Mouse (Mus musculus) stomach, embryonic 15.5 days (tissue): ENCODE results near the gene Fbh1. TPM values are rescaled to one million over a fixed set of nuclear protein-coding genes. Genes with fewer than 3 reads are reported as not detected.

Experiments used
- ATAC-seq: fragments of 200-750 bp; cut with Nextera tagmentation; 2 replicates; pipeline ENCODE4 v1.8.0; 2017; ENCODE audit warnings: low read depth, moderate number of reproducible peaks, moderate TSS enrichment; ENCODE audit not compliant: insufficient read depth, low FRiP score
- H3K27ac ChIP-seq: fragments of 300-500 bp; sonication (generic); 2 replicates; pipeline ENCODE4 v1.5.1; 2015; ENCODE audit warnings: mild to moderate bottlenecking, inconsistent platforms
- H3K27me3 ChIP-seq: fragments of 300-500 bp; sonication (generic); replicated peaks from 2 replicates; pipeline ENCODE4 v1.6.1; 2015; ENCODE audit warnings: inconsistent platforms
- H3K36me3 ChIP-seq: fragments of 300-500 bp; sonication (generic); 2 replicates; pipeline ENCODE4 v1.6.1; 2015; ENCODE audit warnings: inconsistent platforms
- H3K4me1 ChIP-seq: fragments of 300-500 bp; sonication (generic); 2 replicates; pipeline ENCODE4 v1.6.1; 2015; ENCODE audit warnings: inconsistent platforms
- H3K4me2 ChIP-seq: fragments of 300-500 bp; sonication (generic); 2 replicates; pipeline ENCODE4 v1.6.1; 2015; ENCODE audit warnings: mild to moderate bottlenecking, inconsistent platforms
- H3K4me3 ChIP-seq: fragments of 300-500 bp; sonication (generic); replicated peaks from 2 replicates; pipeline ENCODE4 v1.5.1; 2015; ENCODE audit warnings: inconsistent platforms
- H3K9ac ChIP-seq: fragments of 300-500 bp; sonication (generic); 2 replicates; pipeline ENCODE4 v1.6.1; 2015; ENCODE audit warnings: inconsistent platforms
- H3K9me3 ChIP-seq: fragments of 300-500 bp; sonication (generic); 2 replicates; pipeline ENCODE4 v1.6.1; 2016; ENCODE audit warnings: inconsistent platforms
- WGBS: fragments of 180-500 bp; shearing (Covaris S2); methylation state at CpG from one replicate; pipeline ENCODE4 v1.1.7; 2015; 5-methylcytosine and 5-hydroxymethylcytosine counted together
- polyA plus RNA-seq: library from polyadenylated mRNA; unstranded; fragments of >200 nt; fragmentation: Nextera tagmentation; extraction: Ambion mirVana; gene quantifications from 2 replicates; pipeline ENCODE4 v1.2.1, GENCODE M21; 2015

The Fbh1 gene
- polyA plus RNA-seq, 1 experiment from 2014 or later, result 113 TPM

- 88% methylated on average over 10 of the region's 10 CpGs for WGBS
- peaks cover 48% of the 10 kb centered on the region for H3K36me3 ChIP-seq
- H3K4me3 ChIP-seq, result no peak overlapping the region
- no peak overlapping the region for H3K4me2 ChIP-seq
- ATAC-seq, result no peak
- H3K9ac ChIP-seq, result no peak overlapping the region
- H3K27ac ChIP-seq, result no peak overlapping the region
- H3K9me3 ChIP-seq, result no peaks in the 10 kb centered on the region
- H3K4me1 ChIP-seq, result no peaks in the 10 kb centered on the region
- H3K27me3 ChIP-seq, result no peaks in the 10 kb centered on the region
Measured at GRCm38 (mm10) chr2:11767161-11767545, 10.2 kb downstream of the Fbh1 start.

DNA sequence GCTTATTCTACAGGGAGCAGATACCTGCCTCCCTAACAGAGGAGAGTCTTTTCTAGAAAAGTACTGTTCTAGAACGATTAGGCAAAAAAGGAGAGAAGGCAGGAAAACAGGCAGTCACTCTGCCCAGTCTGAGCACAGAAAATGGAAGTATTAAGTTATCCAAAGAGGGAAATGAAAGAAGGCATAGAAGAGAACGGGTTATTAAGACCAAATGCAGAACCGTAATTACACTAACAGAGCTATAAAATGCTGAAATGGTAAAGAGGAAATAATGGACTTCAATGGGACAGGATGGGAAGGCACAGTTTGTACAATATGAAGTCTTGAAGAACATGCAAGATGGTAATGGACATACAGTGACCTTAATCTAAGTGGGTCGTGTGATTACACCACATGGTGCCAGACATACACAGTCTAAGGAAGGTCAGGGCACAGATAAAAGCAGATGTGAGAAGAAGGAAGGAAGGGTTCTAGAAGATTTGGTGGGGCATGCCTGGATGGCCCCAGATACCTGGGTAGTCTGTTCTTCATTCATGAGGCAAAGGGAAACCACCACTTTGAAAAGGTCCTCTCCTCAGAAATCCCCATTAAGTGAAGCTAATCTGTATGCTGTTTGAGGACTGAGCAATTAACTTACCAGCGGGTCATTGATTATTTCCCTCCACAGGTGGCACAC lies 10.8 kb downstream of the Fbh1 start:
- Histone ChIP-seq H3K27ac (no peak overlapping the region), H3K9ac (no peak overlapping the region), H3K9me3 (no peaks in the 10 kb centered on the region), H3K4me1 (no peaks in the 10 kb centered on the region), H3K36me3 (peaks cover 54% of the 10 kb centered on the region), H3K4me3 (no peak overlapping the region), H3K27me3 (no peaks in the 10 kb centered on the region), H3K4me2 (no peak overlapping the region)
- ATAC-seq, result no peak
- 79% methylated on average over 5 of the region's 5 CpGs for WGBS

DNA sequence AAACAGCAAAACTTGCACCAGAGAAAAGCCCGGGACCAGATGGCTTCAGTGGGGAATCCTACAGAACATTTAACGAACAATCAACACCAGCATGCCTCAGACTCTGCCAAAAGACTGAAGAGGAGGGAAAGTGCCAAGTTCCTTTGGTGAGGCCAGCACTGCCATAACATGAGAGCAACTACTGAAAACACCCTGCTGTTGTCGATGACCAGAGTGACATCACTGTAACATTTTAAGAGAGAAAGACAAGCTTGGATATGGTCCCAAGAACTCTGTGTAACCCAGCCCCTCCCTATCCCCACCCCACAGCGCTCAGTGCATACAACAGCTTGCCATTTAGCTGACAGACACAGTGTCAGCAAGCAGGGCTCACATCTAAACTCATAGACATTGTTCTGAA lies 11.7 kb downstream of the Fbh1 start:
- no peak overlapping the region for H3K27ac ChIP-seq
- H3K27me3 ChIP-seq, result no peaks in the 10 kb centered on the region
- H3K9ac ChIP-seq, result no peak overlapping the region
- no peak overlapping the region for H3K4me3 ChIP-seq
- H3K4me2 ChIP-seq, result no peak overlapping the region
- no peak for ATAC-seq
- 78% methylated on average over 4 of the region's 4 CpGs for WGBS
- peaks cover 61% of the 10 kb centered on the region for H3K36me3 ChIP-seq
- H3K9me3 ChIP-seq, result no peaks in the 10 kb centered on the region
- no peaks in the 10 kb centered on the region for H3K4me1 ChIP-seq

DNA sequence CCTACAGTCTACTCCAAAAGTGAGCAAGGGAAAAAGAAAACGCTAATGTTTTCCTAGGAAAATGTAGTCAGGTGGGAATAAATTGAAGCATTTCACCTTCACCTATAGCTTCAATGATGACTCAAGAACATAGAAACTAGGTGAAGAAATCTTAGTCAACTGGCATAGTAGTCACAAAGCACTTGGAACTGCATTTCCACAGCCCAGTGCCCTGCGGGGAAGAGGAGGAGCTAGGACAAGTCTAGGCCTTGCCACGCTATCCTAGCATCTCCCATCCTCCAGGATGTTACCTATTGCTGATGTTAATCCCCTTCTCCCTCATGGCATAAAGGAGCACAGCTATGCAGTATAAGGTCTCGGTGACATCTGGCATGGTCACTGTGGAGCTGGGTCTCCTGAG lies 14.8 kb downstream of the Fbh1 start:
- H3K9ac ChIP-seq, result no peak overlapping the region
- peaks cover 73% of the 10 kb centered on the region for H3K36me3 ChIP-seq
- no peak overlapping the region for H3K27ac ChIP-seq
- no peaks in the 10 kb centered on the region for H3K27me3 ChIP-seq
- no peak overlapping the region for H3K4me2 ChIP-seq
- no peak for ATAC-seq
- H3K9me3 ChIP-seq, result no peaks in the 10 kb centered on the region
- H3K4me1 ChIP-seq, result no peaks in the 10 kb centered on the region
- WGBS, result 92% methylated on average over 4 of the region's 4 CpGs
- no peak overlapping the region for H3K4me3 ChIP-seq

GRCm38 (mm10) chr2:11739516-11740051 lies 37.8 kb downstream of the Fbh1 start:
- Histone ChIP-seq H3K4me2 (no peak overlapping the region), H3K9me3 (no peaks in the 10 kb centered on the region), H3K4me3 (no peak overlapping the region), H3K9ac (no peak overlapping the region), H3K27ac (no peak overlapping the region), H3K36me3 (peaks cover 33% of the 10 kb centered on the region), H3K27me3 (no peaks in the 10 kb centered on the region), H3K4me1 (no peaks in the 10 kb centered on the region)
- ATAC-seq, result no peak
- WGBS, result 93% methylated on average over 4 of the region's 4 CpGs

DNA sequence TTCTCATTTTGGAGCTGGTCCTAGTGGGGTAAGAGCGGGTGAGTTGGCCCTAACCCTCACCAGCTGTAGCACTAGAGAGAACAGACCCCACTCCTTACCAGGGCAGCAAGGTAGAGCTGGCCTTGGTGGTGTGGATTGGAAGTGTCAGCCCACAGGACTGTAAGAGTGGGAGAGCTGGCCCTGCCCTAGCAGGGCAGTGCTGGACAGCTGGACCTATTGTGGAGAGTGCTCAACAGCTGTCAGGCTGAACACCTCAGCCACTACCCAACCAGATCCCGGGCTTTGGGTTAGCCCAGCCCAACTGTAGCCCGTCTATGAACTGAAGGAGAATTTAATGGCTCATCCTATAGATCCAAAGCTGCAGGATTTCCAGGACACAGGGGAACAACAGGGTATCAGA lies 38.6 kb downstream of the Fbh1 start:
- Histone ChIP-seq H3K4me1 (no peaks in the 10 kb centered on the region), H3K9me3 (no peaks in the 10 kb centered on the region), H3K36me3 (peaks cover 30% of the 10 kb centered on the region), H3K27me3 (no peaks in the 10 kb centered on the region), H3K27ac (no peak overlapping the region), H3K4me2 (no peak overlapping the region), H3K4me3 (no peak overlapping the region), H3K9ac (no peak overlapping the region)
- 89% methylated on average over 3 of the region's 3 CpGs for WGBS
- no peak for ATAC-seq

DNA sequence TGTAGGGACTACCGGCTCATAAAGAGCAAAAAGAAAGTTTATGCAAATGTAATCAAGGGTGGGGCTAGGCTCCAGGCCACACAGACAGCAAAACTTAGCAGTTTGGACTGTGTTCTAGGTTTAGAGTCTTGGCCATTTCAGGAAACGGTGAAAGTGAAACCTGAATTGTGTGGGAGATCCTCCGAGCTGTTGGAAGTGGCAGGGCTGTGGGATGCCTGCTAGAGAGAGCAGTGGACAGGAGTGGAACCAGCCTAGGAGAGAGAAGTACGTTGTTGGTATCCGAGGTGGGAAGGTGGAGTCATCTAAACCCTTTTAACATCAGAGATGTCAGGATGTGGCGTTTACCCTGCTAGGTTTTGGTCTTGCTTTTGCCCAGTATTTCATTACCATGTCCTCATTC lies 41.5 kb downstream of the Fbh1 start:
- no peak overlapping the region for H3K4me2 ChIP-seq
- no peaks in the 10 kb centered on the region for H3K9me3 ChIP-seq
- H3K9ac ChIP-seq, result no peak overlapping the region
- no peaks in the 10 kb centered on the region for H3K27me3 ChIP-seq
- 74% methylated on average over 6 of the region's 6 CpGs for WGBS
- H3K4me1 ChIP-seq, result no peaks in the 10 kb centered on the region
- no peak overlapping the region for H3K27ac ChIP-seq
- no peak overlapping the region for H3K4me3 ChIP-seq
- H3K36me3 ChIP-seq, result peaks cover 2% of the 10 kb centered on the region
- no peak for ATAC-seq

- Histone ChIP-seq H3K4me3 (no peak overlapping the region), H3K4me1 (no peaks in the 10 kb centered on the region), H3K27me3 (no peaks in the 10 kb centered on the region), H3K27ac (no peak overlapping the region), H3K4me2 (no peak overlapping the region), H3K9me3 (no peaks in the 10 kb centered on the region), H3K36me3 (no peaks in the 10 kb centered on the region), H3K9ac (no peak overlapping the region)
- no peak for ATAC-seq
- 74% methylated on average over 5 of the region's 5 CpGs for WGBS
Measured at GRCm38 (mm10) chr2:11732978-11733377, 44.4 kb downstream of the Fbh1 start.

DNA sequence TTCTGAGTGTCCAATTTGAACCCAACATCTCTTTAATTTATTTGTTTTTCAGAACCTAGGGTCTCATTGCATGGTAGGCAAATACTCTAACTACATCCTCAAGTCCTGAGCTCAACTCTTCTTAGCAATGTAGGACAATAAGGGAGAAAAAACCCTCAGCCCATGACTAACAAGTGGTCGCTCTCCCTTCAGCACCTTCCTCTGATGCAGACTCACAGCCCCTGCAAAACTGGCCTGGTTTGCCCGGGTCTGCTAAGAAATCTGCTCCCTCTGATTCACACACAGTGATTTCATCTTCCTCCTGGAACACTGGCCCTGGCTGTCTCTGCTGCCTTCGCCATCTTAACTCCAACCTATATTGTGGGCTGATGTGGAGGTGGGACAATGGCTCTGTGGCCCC lies 48.3 kb downstream of the Fbh1 start:
- no peaks in the 10 kb centered on the region for H3K4me1 ChIP-seq
- 51% methylated on average over 3 of the region's 3 CpGs for WGBS
- no peaks in the 10 kb centered on the region for H3K36me3 ChIP-seq
- no peak for ATAC-seq
- no peak overlapping the region for H3K9ac ChIP-seq
- H3K27ac ChIP-seq, result no peak overlapping the region
- H3K4me3 ChIP-seq, result no peak overlapping the region
- no peaks in the 10 kb centered on the region for H3K27me3 ChIP-seq
- H3K9me3 ChIP-seq, result no peaks in the 10 kb centered on the region
- H3K4me2 ChIP-seq, result no peak overlapping the region

- H3K4me2 ChIP-seq, result no peak overlapping the region
- H3K27ac ChIP-seq, result no peak overlapping the region
- no peaks in the 10 kb centered on the region for H3K36me3 ChIP-seq
- H3K9me3 ChIP-seq, result no peaks in the 10 kb centered on the region
- ATAC-seq, result no peak
- no peaks in the 10 kb centered on the region for H3K4me1 ChIP-seq
- H3K9ac ChIP-seq, result no peak overlapping the region
- no peaks in the 10 kb centered on the region for H3K27me3 ChIP-seq
- no peak overlapping the region for H3K4me3 ChIP-seq
- 85% methylated on average over 5 of the region's 5 CpGs for WGBS
Measured at GRCm38 (mm10) chr2:11727574-11727973, 49.8 kb downstream of the Fbh1 start.

DNA sequence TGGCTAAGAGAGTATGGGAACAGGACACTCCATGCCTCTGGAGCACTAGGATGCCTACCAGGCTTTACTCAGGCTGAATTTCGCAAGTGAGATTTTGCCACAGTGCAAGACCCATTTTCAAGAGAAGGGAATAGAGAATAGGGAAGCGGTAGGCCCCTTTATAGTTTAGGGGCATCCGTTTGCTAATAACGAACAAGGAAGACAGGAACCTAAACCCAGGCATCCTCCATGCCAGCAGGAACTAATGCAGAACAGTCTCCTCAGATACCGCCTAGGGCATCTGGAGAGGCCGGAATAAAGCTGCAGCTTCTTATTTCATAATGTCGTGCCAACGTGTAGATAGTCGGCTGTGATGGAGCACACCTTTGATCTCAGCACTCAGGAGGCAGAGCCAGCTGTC lies 54.8 kb downstream of the Fbh1 start:
- WGBS, result 85% methylated on average over 9 of the region's 9 CpGs
- no peak overlapping the region for H3K9ac ChIP-seq
- H3K4me1 ChIP-seq, result no peaks in the 10 kb centered on the region
- H3K27me3 ChIP-seq, result no peaks in the 10 kb centered on the region
- no peaks in the 10 kb centered on the region for H3K9me3 ChIP-seq
- H3K4me2 ChIP-seq, result no peak overlapping the region
- H3K4me3 ChIP-seq, result no peak overlapping the region
- no peaks in the 10 kb centered on the region for H3K36me3 ChIP-seq
- no peak overlapping the region for H3K27ac ChIP-seq
- ATAC-seq, result no peak

- Histone ChIP-seq H3K4me2 (no peak overlapping the region), H3K4me1 (no peaks in the 10 kb centered on the region), H3K4me3 (no peak overlapping the region), H3K36me3 (no peaks in the 10 kb centered on the region), H3K27me3 (no peaks in the 10 kb centered on the region), H3K9me3 (no peaks in the 10 kb centered on the region), H3K9ac (no peak overlapping the region), H3K27ac (no peak overlapping the region)
- 75% methylated on average over 2 of the region's 2 CpGs for WGBS
- no peak for ATAC-seq
Measured at GRCm38 (mm10) chr2:11718573-11718972, 58.8 kb downstream of the Fbh1 start.

DNA sequence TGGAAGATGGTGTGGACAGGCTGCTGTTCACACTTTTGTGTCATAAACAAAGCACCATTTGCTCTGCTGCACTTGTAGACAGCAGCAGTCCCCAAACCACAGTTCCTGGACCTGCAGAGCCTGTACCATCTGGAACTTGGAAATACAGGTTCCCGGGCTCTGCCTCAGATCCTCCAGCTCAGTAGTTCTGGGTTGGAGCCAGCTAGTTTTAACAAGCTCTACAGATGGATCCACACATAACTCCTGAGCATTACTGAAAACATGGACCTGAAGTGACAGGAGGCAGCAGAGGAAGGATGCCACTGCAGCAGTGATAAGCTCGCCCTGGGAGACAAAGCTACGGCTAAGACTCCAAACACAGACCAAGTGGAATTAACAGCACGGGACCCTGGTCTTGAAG lies 62.8 kb downstream of the Fbh1 start:
- Histone ChIP-seq H3K4me1 (no peaks in the 10 kb centered on the region), H3K4me3 (no peak overlapping the region), H3K9me3 (no peaks in the 10 kb centered on the region), H3K27me3 (no peaks in the 10 kb centered on the region), H3K4me2 (no peak overlapping the region), H3K27ac (no peak overlapping the region), H3K36me3 (no peaks in the 10 kb centered on the region), H3K9ac (no peak overlapping the region)
- no peak for ATAC-seq
- 76% methylated on average over 4 of the region's 4 CpGs for WGBS
